Mouse (Mus musculus): ENCODE data around the gene Fbxo48.

Gene Fbxo48

GRCm38 (mm10) chr11:16969650-16970049 is 18.5 kb downstream of the Fbxo48 start:
- DNase-seq (ENCODE audit: low spot score in 2 of 2), result no peak

- no peak for DNase-seq (ENCODE audit: low spot score in 2 of 2)
These were observed 20.9 kb downstream of the Fbxo48 start for GRCm38 (mm10) chr11:16972027-16972426.

GRCm38 (mm10) chr11:16973086-16973485 is 21.9 kb downstream of the Fbxo48 start:
- DNase-seq (ENCODE audit: low spot score in 2 of 2), result no peak

- DNase-seq (ENCODE audit: low spot score in 2 of 2), result no peak
These were observed 25.8 kb downstream of the Fbxo48 start for GRCm38 (mm10) chr11:16976937-16977336.

GRCm38 (mm10) chr11:16977611-16978010 is 26.4 kb downstream of the Fbxo48 start:
- no peak for DNase-seq (ENCODE audit: low spot score in 2 of 2)

- DNase-seq (ENCODE audit: low spot score in 2 of 2), result no peak
These were observed 27.1 kb downstream of the Fbxo48 start for GRCm38 (mm10) chr11:16978161-16978707.

- no peak for DNase-seq (ENCODE audit: low spot score in 2 of 2)
These were observed 35.5 kb downstream of the Fbxo48 start for GRCm38 (mm10) chr11:16986550-16987187.

- DNase-seq (ENCODE audit: low spot score in 2 of 2), result no peak
These were observed 36.7 kb downstream of the Fbxo48 start for GRCm38 (mm10) chr11:16987745-16988328.

- peak in 1 of 2 experiments; percentile 10 for DNase-seq (ENCODE audit: low spot score in 2 of 2)
These were observed 38.7 kb downstream of the Fbxo48 start for GRCm38 (mm10) chr11:16989885-16990284.

- DNase-seq (ENCODE audit: low spot score in 2 of 2), result no peak
These were observed 41.7 kb downstream of the Fbxo48 start for GRCm38 (mm10) chr11:16992880-16993279.

- DNase-seq (ENCODE audit: low spot score in 2 of 2), result no peak
These were observed 45.6 kb downstream of the Fbxo48 start for GRCm38 (mm10) chr11:16996818-16997217.

GRCm38 (mm10) chr11:16997465-16997864 is 46.3 kb downstream of the Fbxo48 start:
- DNase-seq (ENCODE audit: low spot score in 2 of 2), result no peak

- no peak for DNase-seq (ENCODE audit: low spot score in 2 of 2)
These were observed 48.2 kb downstream of the Fbxo48 start for GRCm38 (mm10) chr11:16999387-16999786.

- no peak for DNase-seq (ENCODE audit: low spot score in 2 of 2)
These were observed 48.8 kb downstream of the Fbxo48 start for GRCm38 (mm10) chr11:16999933-17000332.

GRCm38 (mm10) chr11:17000353-17001334 is 49.5 kb downstream of the Fbxo48 start:
- no peak for DNase-seq (ENCODE audit: low spot score in 2 of 2)

- DNase-seq (ENCODE audit: low spot score in 2 of 2), result no peak
These were observed 51.7 kb downstream of the Fbxo48 start for GRCm38 (mm10) chr11:17002739-17003373.

GRCm38 (mm10) chr11:17003757-17004156 is 52.6 kb downstream of the Fbxo48 start:
- no peak for DNase-seq (ENCODE audit: low spot score in 2 of 2)
